Mouse (Mus musculus) liver, postnatal 0 days (tissue): Measurements from ENCODE around the gene Zzz3.

ENCODE experiments used
- CTCF ChIP-seq: sonication (generic); IDR thresholded peaks from 2 replicates; pipeline ENCODE4 v1.5.1; 2016; ENCODE audit warnings: antibody characterized with exemption, low read depth
- EP300 ChIP-seq: IDR thresholded peaks from 2 replicates; pipeline ENCODE4 v1.6.1; 2016; ENCODE audit warnings: antibody characterized with exemption, low read depth, mild to moderate bottlenecking

GRCm38 (mm10) chr3:152356751-152357150 lies 38.5 kb upstream of the Zzz3 start:
- TF ChIP-seq CTCF (no peak), EP300 (no peak)
